Mouse (Mus musculus) MN1 (cell line): ENCODE data around the gene Cox19.
"Not testable (repeated sequence)": the region's sequence is repeated elsewhere in the genome, so short reads cannot be mapped to it uniquely, and the experiment has no call there.

Experiments
- DNase-seq: peaks from one replicate; pipeline ENCODE4 v3.0.0-alpha.2; 2016; ENCODE audit warnings: low spot score

Cox19 gene

GRCm38 (mm10) chr5:139351134-139351533, at the start of gene Cox19:
Cox19 (minus strand) TSS chr5:139351418.
- no peak for DNase-seq

GRCm38 (mm10) chr5:139399991-139400390, 48.8 kb upstream of the Cox19 start:
- DNase-seq: no peak

- DNase-seq: no peak
These were observed 47.6 kb upstream of the Cox19 start for GRCm38 (mm10) chr5:139398786-139399185.

GRCm38 (mm10) chr5:139397959-139398753, 46.9 kb upstream of the Cox19 start:
- peak; percentile 91 for DNase-seq

GRCm38 (mm10) chr5:139397359-139397916, 46.2 kb upstream of the Cox19 start:
- DNase-seq: no peak

GRCm38 (mm10) chr5:139395528-139395927, 44.3 kb upstream of the Cox19 start:
- no peak for DNase-seq

GRCm38 (mm10) chr5:139394399-139394798, 43.2 kb upstream of the Cox19 start:
- DNase-seq: no peak

GRCm38 (mm10) chr5:139393197-139393588, 42.0 kb upstream of the Cox19 start:
- no peak for DNase-seq

- no peak for DNase-seq
These were observed 41.3 kb upstream of the Cox19 start for GRCm38 (mm10) chr5:139392219-139393196.

GRCm38 (mm10) chr5:139391309-139391990, 40.2 kb upstream of the Cox19 start:
- no peak for DNase-seq

GRCm38 (mm10) chr5:139390324-139391119, 39.3 kb upstream of the Cox19 start:
- not testable (repeated sequence) for DNase-seq

- DNase-seq: peak; percentile 75
These were observed 38.5 kb upstream of the Cox19 start for GRCm38 (mm10) chr5:139389676-139390061.

GRCm38 (mm10) chr5:139388694-139389675, 37.8 kb upstream of the Cox19 start:
- DNase-seq: no peak

GRCm38 (mm10) chr5:139388195-139388570, 37.0 kb upstream of the Cox19 start:
- peak; percentile 49 for DNase-seq

GRCm38 (mm10) chr5:139387329-139388194, 36.3 kb upstream of the Cox19 start:
- DNase-seq: peak; percentile 69

GRCm38 (mm10) chr5:139386047-139386446, 34.8 kb upstream of the Cox19 start:
- no peak for DNase-seq

GRCm38 (mm10) chr5:139384531-139384930, 33.3 kb upstream of the Cox19 start:
- peak; percentile 49 for DNase-seq

- peak; percentile 43 for DNase-seq
These were observed 32.0 kb upstream of the Cox19 start for GRCm38 (mm10) chr5:139383234-139383633.

GRCm38 (mm10) chr5:139382760-139383159, 31.5 kb upstream of the Cox19 start:
- peak; percentile 44 for DNase-seq
